Mouse (Mus musculus) ES-Bruce4 (cell line): Measurements from ENCODE around the gene Rpl23a.

Experiments used
- EP300 ChIP-seq: IDR thresholded peaks from 2 replicates; pipeline ENCODE4 v1.6.1; 2011; ENCODE audit warnings: low read depth, low read length; ENCODE audit not compliant: insufficient read depth
- POLR2A ChIP-seq: IDR thresholded peaks from one replicate; pipeline ENCODE4 v1.8.1; 2011; ENCODE audit warnings: low read length; ENCODE audit not compliant: insufficient read depth

GRCm38 (mm10) chr11:78205361-78206206, 22.2 kb upstream of the Rpl23a start:
- TF ChIP-seq POLR2A (no peak), EP300 (no peak)
